Mouse (Mus musculus): Measurements from ENCODE around the gene Fbxo24.

GRCm38 (mm10) chr5:137610056-137610455 lies 18.7 kb downstream of the Fbxo24 start:
- TF ChIP-seq POLR2A (IDR thresholded peaks at IDR 0.05; ENCODE audit: low read depth, low read length) (no peak), CTCF (IDR thresholded peaks at IDR 0.05; ENCODE audit: extremely low read depth, insufficient read depth, insufficient read length, insufficient replicate concordance) (no peak)

Data from spleen, adult 2 months (tissue).